Mouse (Mus musculus) CD4-positive, CD25-positive, alpha-beta regulatory T cell, adult 2 months (primary cell): ENCODE measurements around the gene Galnt14.

Experiments
- DNase-seq: peaks from one replicate; pipeline ENCODE4 v3.0.0-alpha.2; 2012; ENCODE audit warnings: low read depth, low spot score

The Galnt14 gene

GRCm38 (mm10) chr17:73572440-73572839, 137.8 kb downstream of the Galnt14 start:
- peak; percentile 76 for DNase-seq

- DNase-seq: no peak
These were observed 138.3 kb downstream of the Galnt14 start for GRCm38 (mm10) chr17:73571961-73572360.

- no peak for DNase-seq
These were observed 142.0 kb downstream of the Galnt14 start for GRCm38 (mm10) chr17:73568204-73568603.

GRCm38 (mm10) chr17:73561149-73561548, 149.1 kb downstream of the Galnt14 start:
- no peak for DNase-seq

- DNase-seq: no peak
These were observed 150.0 kb downstream of the Galnt14 start for GRCm38 (mm10) chr17:73560208-73560784.

- no peak for DNase-seq
These were observed 150.8 kb downstream of the Galnt14 start for GRCm38 (mm10) chr17:73559498-73559897.

- DNase-seq: no peak
These were observed 153.2 kb downstream of the Galnt14 start for GRCm38 (mm10) chr17:73557101-73557500.

- DNase-seq: no peak
These were observed 153.8 kb downstream of the Galnt14 start for GRCm38 (mm10) chr17:73556436-73556835.

- no peak for DNase-seq
These were observed 155.6 kb downstream of the Galnt14 start for GRCm38 (mm10) chr17:73554668-73555067.

GRCm38 (mm10) chr17:73548783-73549566, 161.3 kb downstream of the Galnt14 start:
- no peak for DNase-seq

GRCm38 (mm10) chr17:73548119-73548518, 162.1 kb downstream of the Galnt14 start:
- DNase-seq: no peak

- DNase-seq: no peak
These were observed 162.8 kb downstream of the Galnt14 start for GRCm38 (mm10) chr17:73547483-73547882.

GRCm38 (mm10) chr17:73541911-73542310, 168.3 kb downstream of the Galnt14 start:
- no peak for DNase-seq

- DNase-seq: no peak
These were observed 169.1 kb downstream of the Galnt14 start for GRCm38 (mm10) chr17:73541233-73541570.

GRCm38 (mm10) chr17:73540409-73541232, 169.6 kb downstream of the Galnt14 start:
- peak; percentile 62 for DNase-seq

GRCm38 (mm10) chr17:73531896-73532295, 178.4 kb downstream of the Galnt14 start:
- DNase-seq: no peak

- DNase-seq: no peak
These were observed 188.1 kb downstream of the Galnt14 start for GRCm38 (mm10) chr17:73522169-73522568.

GRCm38 (mm10) chr17:73519350-73519749, 190.9 kb downstream of the Galnt14 start:
- no peak for DNase-seq

- no peak for DNase-seq
These were observed 191.9 kb downstream of the Galnt14 start for GRCm38 (mm10) chr17:73518359-73518758.

- no peak for DNase-seq
These were observed 194.7 kb downstream of the Galnt14 start for GRCm38 (mm10) chr17:73515506-73515905.

GRCm38 (mm10) chr17:73514862-73515261, 195.4 kb downstream of the Galnt14 start:
- DNase-seq: peak; percentile 8

- DNase-seq: no peak
These were observed 196.0 kb downstream of the Galnt14 start for GRCm38 (mm10) chr17:73514258-73514657.
